Mouse (Mus musculus) layer of hippocampus, adult 18-20 months (tissue): ENCODE results near the gene Hnrnph3. TPM values are rescaled to one million over a fixed set of nuclear protein-coding genes. Genes with fewer than 3 reads are reported as not detected.
"Not testable (repeated sequence)": the region's sequence is repeated elsewhere in the genome, so short reads cannot be mapped to it uniquely, and the experiment has no call there.

Experiments
- DNase-seq, 2 experiments: peaks; one replicate each; pipeline ENCODE4 v3.0.0; 2022; ENCODE audit warnings: low spot score in 2 of 2
- long read RNA-seq: library from polyadenylated mRNA; stranded (forward); transcript quantifications from one replicate; pipeline ENCODE4 v2.0.0, GENCODE M21; 2021
- total RNA-seq, 2 experiments: library from RNA; stranded (reverse); gene quantifications; 2 replicates each; pipeline ENCODE4 v1.2.3; 2021

The Hnrnph3 gene
- total RNA-seq, result 10 to 100 TPM; 51.5 to 55.5 TPM
- long read RNA-seq, transcript Hnrnph3-202 (10 exons, 2,168 nt), result minor isoform, 5 of 39 reads
- long read RNA-seq, transcript Hnrnph3-201 (10 exons, 2,213 nt), result major isoform, 14 of 39 reads
- long read RNA-seq, partial matches to known transcripts, result 3 of 39 reads
- long read RNA-seq, other reads (novel, unspliced or antisense), result 16 of 39 reads

- DNase-seq, result peak; percentile 97 to 99
Observed at GRCm38 (mm10) chr10:63023749-63024579, at the start of gene Hnrnph3, which contains the start of gene Pbld2. Gene Hnrnph3 (minus strand): TSS chr10:63024217. Gene Pbld2 (plus strand): TSS chr10:63024315.

DNA sequence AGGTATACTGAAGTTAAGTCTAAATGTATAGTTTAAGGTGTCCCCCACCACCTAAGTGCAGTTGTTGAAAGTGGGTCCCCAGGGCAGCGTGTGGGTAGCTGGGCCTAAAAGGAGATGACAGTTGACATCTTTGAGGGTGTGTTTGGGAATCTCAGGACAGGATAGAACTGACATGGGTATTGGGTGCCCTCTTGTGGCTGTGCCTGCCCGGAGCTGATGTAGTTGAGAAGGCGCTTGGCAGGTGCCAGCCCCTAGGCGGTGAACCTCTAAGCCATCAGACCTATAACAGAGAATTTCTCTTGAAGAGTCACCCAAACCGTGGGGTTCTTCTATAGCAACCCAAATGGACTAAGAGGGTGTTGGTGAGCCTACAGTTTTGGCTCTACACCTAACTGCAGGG lies 42.0 kb upstream of the Hnrnph3 start:
- peak; percentile 62 to 87 for DNase-seq

- no peak for DNase-seq
Observed at GRCm38 (mm10) chr10:63065561-63065960, 41.5 kb upstream of the Hnrnph3 start.

DNA sequence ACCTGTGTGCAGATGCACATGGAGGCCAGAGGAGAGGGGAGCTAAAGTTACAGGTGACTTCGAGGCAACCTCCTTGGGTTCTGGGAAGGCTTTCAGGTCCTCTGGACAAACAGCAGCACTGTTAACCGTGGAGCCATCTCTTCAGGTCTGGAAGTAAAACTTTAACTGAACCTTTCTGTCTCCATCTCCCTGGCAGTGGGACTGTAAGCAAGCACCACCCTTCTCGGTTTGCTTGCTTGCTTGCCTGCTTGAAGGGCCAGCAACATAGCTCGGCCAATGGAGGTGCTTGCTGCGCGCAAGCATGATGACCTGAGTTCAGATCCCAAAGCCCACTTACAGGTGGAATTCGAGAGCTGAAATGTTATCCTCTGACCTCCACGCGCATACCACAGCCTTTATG lies 40.5 kb upstream of the Hnrnph3 start:
- DNase-seq, result no peak

- no peak for DNase-seq
Observed at GRCm38 (mm10) chr10:63063365-63063764, 39.3 kb upstream of the Hnrnph3 start.

DNA sequence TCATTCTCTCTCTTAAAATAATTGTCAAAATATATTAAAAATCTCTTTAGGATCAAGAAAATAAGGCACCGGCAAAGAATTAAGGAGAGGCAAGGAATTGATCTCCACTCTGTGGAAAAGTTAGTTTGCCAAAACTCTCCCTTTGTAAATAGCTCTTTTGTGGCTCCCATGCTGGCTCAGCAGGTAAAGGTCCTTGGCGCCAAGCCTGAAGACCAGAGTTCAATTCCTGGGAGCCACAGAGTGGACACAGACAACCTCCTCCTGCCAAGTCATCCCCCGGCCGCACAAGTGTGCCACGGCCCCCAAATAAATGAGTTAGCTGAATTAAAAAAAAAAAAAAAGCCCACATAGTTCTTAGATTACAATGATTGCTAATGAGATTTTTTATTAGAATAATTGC lies 38.7 kb upstream of the Hnrnph3 start:
- DNase-seq, result no peak

DNA sequence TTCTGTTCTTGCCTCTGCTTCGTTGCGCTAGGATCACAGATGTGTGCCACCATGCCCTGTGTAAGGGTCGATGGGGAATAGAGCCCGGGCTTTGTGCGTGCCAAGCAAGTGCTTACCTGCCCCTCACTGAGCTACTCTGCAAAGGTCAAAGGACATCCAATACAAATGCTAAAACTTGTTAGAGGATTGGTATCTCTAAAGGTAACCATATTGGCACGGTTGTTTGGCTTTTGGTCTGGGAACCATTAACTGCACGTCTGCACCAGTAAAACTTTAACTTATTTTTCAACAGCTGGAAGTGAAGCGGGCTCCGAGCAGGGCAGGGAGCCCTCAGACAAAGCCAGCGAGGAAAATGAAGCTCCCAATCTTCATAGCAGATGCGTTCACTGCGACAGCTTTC lies 37.2 kb upstream of the Hnrnph3 start:
- no peak for DNase-seq

DNA sequence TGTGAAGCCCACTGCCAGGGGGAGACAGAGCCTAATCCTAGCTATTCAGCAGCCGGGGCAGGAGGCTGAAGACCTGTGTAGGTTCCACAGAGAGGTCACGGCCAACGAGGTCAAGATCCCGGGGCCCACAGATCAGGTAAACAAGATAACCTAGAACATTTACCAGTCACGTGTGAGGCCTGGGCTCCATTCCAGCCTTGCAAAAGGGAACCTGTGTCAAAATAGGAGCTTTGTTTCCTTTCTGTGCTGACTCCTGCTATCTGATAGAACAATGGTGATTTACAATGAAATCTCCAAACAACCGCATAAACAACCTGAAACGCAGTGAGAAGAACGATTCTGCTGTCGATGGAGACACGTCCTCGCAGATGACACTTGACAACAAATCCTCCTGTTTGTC lies 36.4 kb upstream of the Hnrnph3 start:
- DNase-seq, result no peak

GRCm38 (mm10) chr10:63059862-63060261 lies 35.8 kb upstream of the Hnrnph3 start, which contains the start of gene Pbld1:
Gene Pbld1 (plus strand): TSS chr10:63060162.
- no peak for DNase-seq

DNA sequence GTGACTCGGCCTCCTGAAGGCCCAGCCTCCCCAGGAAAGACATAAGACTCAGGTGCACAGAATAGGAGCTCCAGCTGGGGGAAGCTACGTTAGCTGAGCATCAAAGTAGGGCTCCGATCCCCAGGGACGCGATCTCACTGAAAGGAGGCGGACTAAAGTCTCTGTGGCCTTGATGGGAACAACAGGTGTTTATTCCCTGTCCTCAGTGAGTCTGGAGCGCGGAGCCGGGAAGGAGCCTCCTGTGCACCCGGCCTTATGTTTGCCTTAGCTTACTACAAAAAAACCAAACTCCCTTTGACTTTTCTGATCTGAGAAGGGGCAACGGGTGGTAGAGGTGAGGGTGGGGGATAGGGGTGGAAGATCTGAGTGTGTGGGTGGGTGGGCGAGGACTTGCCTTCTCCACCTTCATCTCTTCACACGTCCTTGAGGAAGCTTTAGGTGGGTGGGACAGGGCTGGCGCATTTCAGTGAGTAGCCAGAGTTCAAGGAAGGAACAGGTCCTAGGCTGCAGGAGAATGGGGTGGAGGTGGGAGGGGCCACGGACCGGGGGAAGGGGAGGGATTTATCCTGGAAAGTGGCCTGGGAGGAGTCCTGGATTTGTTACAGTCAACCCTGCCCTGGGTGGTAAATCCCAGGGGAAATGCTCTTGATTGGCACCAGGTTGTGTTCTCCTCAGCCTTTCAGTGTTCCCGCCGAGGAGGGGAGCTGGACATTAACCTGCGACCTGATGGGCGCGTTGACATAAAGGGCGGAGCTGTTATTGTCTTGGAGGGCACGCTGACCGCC lies 33.1 kb upstream of the Hnrnph3 start:
- no peak for DNase-seq

GRCm38 (mm10) chr10:63054586-63054985 lies 30.6 kb upstream of the Hnrnph3 start:
- no peak for DNase-seq

- not testable (repeated sequence) for DNase-seq
Observed at GRCm38 (mm10) chr10:63054071-63054470, 30.1 kb upstream of the Hnrnph3 start.

DNA sequence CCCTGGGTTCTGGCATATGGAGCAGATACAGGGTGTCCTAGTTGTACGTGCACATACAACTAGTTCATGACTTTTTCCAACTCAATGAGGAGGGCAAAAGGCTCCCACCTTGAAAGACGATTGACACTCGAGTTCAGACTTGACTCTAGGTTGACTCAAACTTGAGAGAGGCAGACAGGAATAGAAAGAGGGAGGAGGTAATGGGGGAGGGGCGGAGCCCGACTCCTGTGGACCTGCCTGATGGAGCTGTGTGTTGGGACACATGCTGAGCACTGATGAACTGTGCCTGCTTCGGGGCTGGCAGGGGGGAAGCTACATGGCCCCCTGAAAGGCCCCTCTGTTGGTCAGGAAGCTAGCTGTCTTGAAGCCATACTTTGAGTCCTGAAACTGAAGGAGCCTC lies 29.0 kb upstream of the Hnrnph3 start:
- DNase-seq, result no peak

DNA sequence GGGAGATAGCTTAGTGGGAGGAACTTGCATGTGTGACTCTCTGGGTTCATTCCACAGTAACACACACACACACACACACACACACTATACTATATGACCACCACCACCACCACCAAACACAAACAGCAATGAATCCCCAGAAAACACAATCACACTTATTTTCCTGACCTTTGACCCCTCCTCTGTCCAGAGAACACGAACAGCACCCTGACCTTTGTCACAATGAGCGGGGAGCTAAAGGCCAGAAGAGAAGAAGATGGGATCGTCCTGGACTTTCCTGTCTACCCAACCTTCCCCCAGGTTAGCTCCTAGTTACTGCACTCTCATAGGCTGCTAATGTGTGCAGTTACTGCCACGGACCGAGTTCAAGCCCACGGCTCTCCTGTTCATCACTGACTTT lies 28.0 kb upstream of the Hnrnph3 start:
- DNase-seq, result no peak

- DNase-seq, result no peak
Observed at GRCm38 (mm10) chr10:63051267-63051666, 27.2 kb upstream of the Hnrnph3 start.

DNA sequence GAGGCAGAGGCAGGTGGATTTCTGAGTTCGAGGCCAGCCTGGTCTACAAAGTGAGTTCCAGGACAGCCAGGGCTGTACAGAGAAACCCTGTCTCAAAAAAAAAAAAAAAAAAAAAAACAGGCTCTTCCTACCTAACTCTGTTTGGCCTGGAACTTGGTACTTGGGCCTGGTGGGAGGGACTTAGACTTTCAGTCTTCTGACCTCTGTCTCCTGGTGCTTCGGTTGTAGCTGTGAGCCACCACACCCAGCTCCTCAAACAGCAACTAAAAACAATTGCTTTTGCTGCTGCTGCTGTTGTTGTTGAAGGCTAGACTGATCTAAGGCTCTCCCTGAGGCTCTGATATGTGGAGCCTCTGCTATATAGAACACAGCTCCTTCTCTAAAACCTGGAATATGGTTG lies 25.1 kb upstream of the Hnrnph3 start:
- DNase-seq, result no peak

DNA sequence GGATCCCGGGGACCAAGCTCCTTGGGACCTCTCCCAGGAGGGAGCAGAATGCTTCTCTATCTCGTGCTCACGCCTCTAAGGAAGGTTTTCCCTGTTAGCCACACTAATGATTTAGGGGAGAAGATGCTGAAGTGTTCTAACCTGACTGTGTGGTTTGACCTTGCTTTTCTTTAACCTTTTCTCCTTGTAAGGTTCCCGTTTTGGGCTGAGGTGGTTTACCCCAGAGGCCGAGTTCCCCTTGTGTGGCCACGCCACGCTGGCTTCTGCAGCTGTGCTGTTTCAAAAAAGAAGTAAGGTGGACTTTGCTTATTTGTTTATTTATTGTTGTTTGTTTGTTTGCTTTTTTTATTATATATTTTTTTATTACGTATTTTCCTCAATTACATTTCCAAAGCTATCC lies 23.7 kb upstream of the Hnrnph3 start:
- no peak for DNase-seq

- no peak for DNase-seq
Observed at GRCm38 (mm10) chr10:63043154-63043553, 19.1 kb upstream of the Hnrnph3 start.

DNA sequence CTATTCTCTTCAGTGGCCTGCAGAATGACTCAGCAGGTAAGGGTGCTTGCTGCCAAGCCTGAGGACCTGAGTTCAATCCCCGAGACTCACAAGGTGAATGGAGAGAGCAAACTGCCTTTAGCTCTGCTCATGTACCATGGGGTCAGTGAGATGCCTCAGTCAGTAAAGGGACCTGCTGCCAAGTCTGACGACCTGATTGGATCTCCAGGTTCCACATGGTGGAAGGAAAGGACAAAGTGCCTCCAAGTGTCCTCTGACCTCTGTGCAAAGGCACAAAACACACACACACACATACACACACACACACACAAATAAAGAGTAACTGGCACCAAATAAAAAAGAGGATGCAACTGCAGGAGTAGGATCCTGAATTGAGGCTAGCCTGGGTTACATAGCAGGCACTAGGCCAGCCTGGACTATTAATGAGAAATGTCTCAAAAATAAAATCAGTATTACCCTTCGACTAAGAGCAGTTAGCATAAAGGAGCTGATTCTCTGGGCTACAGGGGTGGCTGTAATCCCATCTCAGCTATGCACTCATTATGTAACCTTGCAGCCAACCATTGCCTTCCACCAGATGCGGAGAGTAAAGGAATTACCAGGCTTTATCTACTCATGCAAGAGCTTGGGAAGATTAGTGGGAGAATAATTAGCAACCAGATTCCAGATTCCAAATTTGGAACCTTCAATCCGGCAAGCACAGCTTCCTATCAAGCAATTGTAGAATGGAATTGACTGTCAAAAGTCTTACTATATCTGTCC lies 16.0 kb upstream of the Hnrnph3 start:
- DNase-seq, result no peak

DNA sequence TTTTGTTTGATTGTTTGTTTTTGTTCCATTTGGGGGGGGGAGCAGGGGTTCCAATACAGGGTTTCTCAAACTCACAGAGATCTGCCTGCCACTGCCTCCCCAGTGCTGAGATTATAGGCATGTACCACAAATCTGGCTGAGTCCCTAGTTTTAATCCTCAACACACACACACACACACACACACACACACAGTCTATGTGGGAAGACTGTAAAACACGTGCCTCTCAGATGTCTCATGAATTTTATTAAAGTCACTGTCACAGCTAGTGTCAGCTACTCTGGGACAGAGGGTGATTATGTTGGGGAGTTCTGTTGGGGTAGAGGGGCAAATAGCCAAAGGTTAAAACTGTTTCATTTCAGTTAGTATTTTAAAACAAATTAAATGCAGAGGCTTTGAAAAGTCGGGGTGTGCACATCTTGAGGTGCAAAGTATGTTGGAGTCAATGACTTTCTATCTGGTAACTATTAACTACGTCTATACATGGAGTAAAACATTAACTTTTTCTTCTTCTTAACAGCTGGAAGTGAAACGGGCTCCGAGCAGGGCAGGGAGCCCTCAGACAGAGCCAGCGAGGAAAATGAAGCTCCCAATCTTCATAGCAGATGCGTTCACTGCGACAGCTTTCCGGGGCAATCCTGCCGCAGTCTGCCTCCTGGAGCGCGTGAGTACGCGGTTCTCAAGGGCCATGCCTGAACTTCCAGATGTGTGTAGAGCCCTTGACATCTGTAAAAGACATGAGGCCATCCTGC lies 14.7 kb upstream of the Hnrnph3 start:
- DNase-seq, result no peak
